Mouse (Mus musculus): Measurements from ENCODE around the gene Mapk3. TPM values are rescaled to one million over a fixed set of nuclear protein-coding genes. Genes with fewer than 3 reads are reported as not detected.

Mapk3 gene
- polyA plus RNA-seq, 1 experiment from 2014 or later, result 45.2 TPM

- 90% methylated on average over 11 of the region's 11 CpGs for WGBS
- H3K4me1 ChIP-seq (ENCODE audit: control insufficient read depth, insufficient read depth, low read length), result peaks cover 21% of the 10 kb centered on the region
- no peaks in the 10 kb centered on the region for H3K36me3 ChIP-seq (ENCODE audit: control insufficient read depth, insufficient read depth, low read length)
- no peak overlapping the region for H3K27ac ChIP-seq (ENCODE audit: low read depth, low read length)
- no peak overlapping the region for H3K4me3 ChIP-seq (ENCODE audit: low read depth, low read length)
- no peaks in the 10 kb centered on the region for H3K27me3 ChIP-seq (ENCODE audit: control insufficient read depth, insufficient read depth, low read length)
- no peak overlapping the region for H3K4me2 ChIP-seq
- H3K9ac ChIP-seq (ENCODE audit: low read length), result no peak overlapping the region
- no peak for ATAC-seq (ENCODE audit: low FRiP score)
- no peak for DNase-seq (ENCODE audit: low spot score, missing footprints)
- H3K9me3 ChIP-seq (ENCODE audit: control insufficient read depth, low read length), result no peaks in the 10 kb centered on the region
Measured at GRCm38 (mm10) chr7:126802134-126802889, 42.9 kb downstream of the Mapk3 start.

DNA sequence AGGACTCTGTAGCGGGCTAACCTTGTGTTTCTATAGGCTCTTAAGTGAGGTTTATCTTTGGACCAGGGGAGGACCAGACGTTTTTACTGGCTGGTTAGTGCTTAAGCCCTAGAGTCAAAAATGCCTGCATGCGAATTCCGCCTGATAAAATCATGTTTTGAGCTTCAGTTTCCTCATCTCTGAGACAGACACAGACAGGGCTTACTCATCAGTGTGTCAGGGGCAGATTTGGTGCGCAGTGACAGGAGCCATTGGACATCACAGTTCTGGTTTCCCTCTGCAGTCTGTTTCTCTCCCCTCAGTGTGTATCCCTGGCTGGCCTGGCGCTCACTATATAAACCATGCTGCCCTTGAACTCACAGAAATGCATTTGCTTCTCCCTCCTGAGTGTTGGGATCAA is 43.8 kb downstream of the Mapk3 start:
- H3K4me2 ChIP-seq, result no peak overlapping the region
- H3K9me3 ChIP-seq (ENCODE audit: control insufficient read depth, low read length), result no peaks in the 10 kb centered on the region
- H3K4me1 ChIP-seq (ENCODE audit: control insufficient read depth, insufficient read depth, low read length), result peaks cover 18% of the 10 kb centered on the region
- no peak for ATAC-seq (ENCODE audit: low FRiP score)
- no peaks in the 10 kb centered on the region for H3K27me3 ChIP-seq (ENCODE audit: control insufficient read depth, insufficient read depth, low read length)
- peak; percentile 33 for DNase-seq (ENCODE audit: low spot score, missing footprints)
- no peak overlapping the region for H3K4me3 ChIP-seq (ENCODE audit: low read depth, low read length)
- H3K9ac ChIP-seq (ENCODE audit: low read length), result no peak overlapping the region
- 93% methylated on average over 6 of the region's 6 CpGs for WGBS
- H3K36me3 ChIP-seq (ENCODE audit: control insufficient read depth, insufficient read depth, low read length), result no peaks in the 10 kb centered on the region
- no peak overlapping the region for H3K27ac ChIP-seq (ENCODE audit: low read depth, low read length)

GRCm38 (mm10) chr7:126803751-126804150 is 44.4 kb downstream of the Mapk3 start:
- ATAC-seq (ENCODE audit: low FRiP score), result no peak
- no peaks in the 10 kb centered on the region for H3K36me3 ChIP-seq (ENCODE audit: control insufficient read depth, insufficient read depth, low read length)
- H3K27me3 ChIP-seq (ENCODE audit: control insufficient read depth, insufficient read depth, low read length), result no peaks in the 10 kb centered on the region
- H3K9me3 ChIP-seq (ENCODE audit: control insufficient read depth, low read length), result no peaks in the 10 kb centered on the region
- no peak overlapping the region for H3K27ac ChIP-seq (ENCODE audit: low read depth, low read length)
- H3K4me2 ChIP-seq, result no peak overlapping the region
- H3K9ac ChIP-seq (ENCODE audit: low read length), result no peak overlapping the region
- peaks cover 20% of the 10 kb centered on the region for H3K4me1 ChIP-seq (ENCODE audit: control insufficient read depth, insufficient read depth, low read length)
- H3K4me3 ChIP-seq (ENCODE audit: low read depth, low read length), result no peak overlapping the region
- DNase-seq (ENCODE audit: low spot score, missing footprints), result no peak

DNA sequence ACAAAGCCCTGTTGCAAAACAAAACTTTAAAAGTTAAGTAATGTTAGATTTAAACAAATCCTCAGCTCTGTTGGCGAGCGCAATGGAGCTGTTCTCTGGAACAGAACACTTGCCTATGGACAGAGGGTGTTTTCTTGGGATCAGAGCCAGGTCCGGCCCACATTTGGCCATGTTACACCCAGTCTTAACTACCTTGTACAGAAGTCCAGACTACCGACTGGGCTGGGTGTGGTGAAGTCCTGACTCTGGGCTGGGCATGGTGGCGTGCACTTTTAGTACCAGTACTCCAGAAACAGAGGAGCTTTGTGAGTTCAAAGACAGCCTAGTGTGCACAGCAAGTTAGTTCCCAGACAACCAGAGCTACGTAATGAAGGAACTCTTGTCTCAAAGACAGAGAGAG is 47.6 kb downstream of the Mapk3 start:
- Histone ChIP-seq H3K27ac (ENCODE audit: low read depth, low read length) (no peak overlapping the region), H3K36me3 (ENCODE audit: control insufficient read depth, insufficient read depth, low read length) (no peaks in the 10 kb centered on the region), H3K4me3 (ENCODE audit: low read depth, low read length) (no peak overlapping the region), H3K4me2 (no peak overlapping the region), H3K9me3 (ENCODE audit: control insufficient read depth, low read length) (no peaks in the 10 kb centered on the region), H3K4me1 (ENCODE audit: control insufficient read depth, insufficient read depth, low read length) (peaks cover 15% of the 10 kb centered on the region), H3K27me3 (ENCODE audit: control insufficient read depth, insufficient read depth, low read length) (no peaks in the 10 kb centered on the region), H3K9ac (ENCODE audit: low read length) (peak overlapping the region; percentile 88; the same call in 1 of the 2 replicates)
- 93% methylated on average over 6 of the region's 6 CpGs for WGBS
- DNase-seq (ENCODE audit: low spot score, missing footprints) (peak; percentile 51), ATAC-seq (ENCODE audit: low FRiP score) (no peak)

DNA sequence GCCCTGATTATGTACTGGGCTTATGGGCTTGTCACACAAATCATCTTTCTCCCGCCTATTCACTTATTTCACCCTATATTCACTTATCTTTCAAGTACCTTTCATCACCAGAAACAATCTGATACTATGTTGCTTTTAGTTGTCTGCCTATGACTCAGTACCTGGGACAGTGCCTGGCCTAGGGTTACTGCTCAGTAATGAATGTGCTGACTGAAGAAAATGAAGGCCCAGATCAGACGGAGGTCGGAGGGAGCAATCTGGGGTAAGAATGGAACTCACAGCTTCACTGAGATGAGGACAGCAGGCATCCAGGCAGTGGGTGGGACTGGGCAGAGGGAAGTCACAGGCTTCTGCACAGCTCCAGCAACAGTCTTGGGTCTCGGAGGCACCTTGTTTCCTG is 48.0 kb downstream of the Mapk3 start:
- DNase-seq (ENCODE audit: low spot score, missing footprints) (peak; percentile 35), ATAC-seq (ENCODE audit: low FRiP score) (no peak)
- peak overlapping the region; percentile 87 for H3K4me2 ChIP-seq
- WGBS, result 89% methylated on average over 4 of the region's 4 CpGs
- H3K9ac ChIP-seq (ENCODE audit: low read length), result peak overlapping the region; percentile 88; the same call in 1 of the 2 replicates
- H3K36me3 ChIP-seq (ENCODE audit: control insufficient read depth, insufficient read depth, low read length), result no peaks in the 10 kb centered on the region
- no peak overlapping the region for H3K27ac ChIP-seq (ENCODE audit: low read depth, low read length)
- H3K27me3 ChIP-seq (ENCODE audit: control insufficient read depth, insufficient read depth, low read length), result no peaks in the 10 kb centered on the region
- no peaks in the 10 kb centered on the region for H3K9me3 ChIP-seq (ENCODE audit: control insufficient read depth, low read length)
- no peak overlapping the region for H3K4me3 ChIP-seq (ENCODE audit: low read depth, low read length)
- H3K4me1 ChIP-seq (ENCODE audit: control insufficient read depth, insufficient read depth, low read length), result peaks cover 15% of the 10 kb centered on the region

- Histone ChIP-seq H3K36me3 (ENCODE audit: control insufficient read depth, insufficient read depth, low read length) (no peaks in the 10 kb centered on the region), H3K27ac (ENCODE audit: low read depth, low read length) (peak overlapping the region; percentile 45), H3K4me2 (peak overlapping the region; percentile 87), H3K9me3 (ENCODE audit: control insufficient read depth, low read length) (no peaks in the 10 kb centered on the region), H3K9ac (ENCODE audit: low read length) (peak overlapping the region; percentile 88), H3K4me1 (ENCODE audit: control insufficient read depth, insufficient read depth, low read length) (peaks cover 15% of the 10 kb centered on the region), H3K27me3 (ENCODE audit: control insufficient read depth, insufficient read depth, low read length) (no peaks in the 10 kb centered on the region), H3K4me3 (ENCODE audit: low read depth, low read length) (peak overlapping the region; percentile 64)
- 0% methylated on average over 38 of the region's 43 CpGs for WGBS
- ATAC-seq (ENCODE audit: low FRiP score) (peak; percentile 93), DNase-seq (ENCODE audit: low spot score, missing footprints) (peak; percentile 95)
Measured at GRCm38 (mm10) chr7:126808703-126809455, 49.5 kb downstream of the Mapk3 start.

- Histone ChIP-seq H3K4me1 (ENCODE audit: control insufficient read depth, insufficient read depth, low read length) (peaks cover 15% of the 10 kb centered on the region), H3K4me2 (peak overlapping the region; percentile 87; the same call in 1 of the 2 replicates), H3K9me3 (ENCODE audit: control insufficient read depth, low read length) (no peaks in the 10 kb centered on the region), H3K27ac (ENCODE audit: low read depth, low read length) (no peak overlapping the region), H3K27me3 (ENCODE audit: control insufficient read depth, insufficient read depth, low read length) (no peaks in the 10 kb centered on the region), H3K36me3 (ENCODE audit: control insufficient read depth, insufficient read depth, low read length) (no peaks in the 10 kb centered on the region), H3K4me3 (ENCODE audit: low read depth, low read length) (no peak overlapping the region), H3K9ac (ENCODE audit: low read length) (peak overlapping the region; percentile 88)
- DNase-seq (ENCODE audit: low spot score, missing footprints) (peak; percentile 84), ATAC-seq (ENCODE audit: low FRiP score) (no peak)
- WGBS, result 74% methylated on average over 5 of the region's 5 CpGs
Measured at GRCm38 (mm10) chr7:126809723-126810369, 50.4 kb downstream of the Mapk3 start.

Data from midbrain, embryonic 11.5 days (tissue).